Comparison of ENCODE assay signal across 17 mouse cellular contexts in the genomic region with DNA sequence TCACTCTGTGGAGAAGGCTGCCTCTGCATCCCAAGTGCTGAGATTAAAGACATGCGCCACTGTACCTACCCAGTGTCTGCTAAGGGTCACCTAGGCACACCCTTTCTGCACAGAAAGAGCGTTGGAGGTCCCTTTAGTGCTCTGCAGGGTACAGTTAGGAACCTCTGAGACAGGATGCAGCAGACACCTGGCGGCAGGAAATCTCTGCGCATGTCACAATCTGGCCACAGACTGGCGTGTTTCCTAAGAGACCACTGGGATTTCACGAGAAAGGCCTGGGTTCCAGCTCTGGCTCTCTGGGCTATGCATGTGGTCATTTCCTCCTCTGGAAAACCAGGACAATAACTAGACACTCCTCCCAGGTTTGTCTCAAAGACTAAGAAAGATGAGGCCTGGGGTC.
A peak's percentile ranks its signal among the peaks of the same experiment; 100 is the strongest.
DNase-seq lines count a peak whose midpoint lies in the region; ATAC-seq and TF ChIP-seq lines count a peak whose summit lies in the region.
"Had no signal": no experiment of that assay in that cellular context is flagged by ENCODE, and none has a peak within 500 bp of the region (broad histone marks: within the 10 kb centered on the region; RNA-seq: fewer than 3 reads in every experiment).

No protein-coding gene starts in this region.

- no peak overlapping the region for H3K9ac ChIP-seq in kidney, embryonic 15.5 days
- no peak overlapping the region for H3K9ac ChIP-seq in liver, postnatal 0 days (replicated peaks)
- H3K9ac ChIP-seq: forebrain, embryonic 15.5 days; hindbrain, embryonic 12.5 days; neural tube, embryonic 12.5 days had no signal

- no peak for TF ChIP-seq EP300 in liver, postnatal 0 days (IDR thresholded peaks at IDR 0.05; ENCODE audit: low read depth)

- H3K4me3 ChIP-seq in kidney, embryonic 15.5 days (replicated peaks): no peak overlapping the region
- no peak overlapping the region for H3K4me3 ChIP-seq in liver, postnatal 0 days (ENCODE audit: low read depth, low read length)
- H3K4me3 ChIP-seq: forebrain, embryonic 15.5 days; hindbrain, embryonic 12.5 days; neural tube, embryonic 12.5 days had no signal

- WGBS in kidney, embryonic 15.5 days: 82% methylated on average over 6 of the region's 6 CpGs
- WGBS in liver, postnatal 0 days (ENCODE audit: insufficient replicate concordance): 63% methylated on average over 6 of the region's 6 CpGs

- ATAC-seq in kidney, embryonic 15.5 days (replicated peaks; ENCODE audit: low FRiP score): no peak
- no peak for ATAC-seq in liver, postnatal 0 days
- ATAC-seq: forebrain, embryonic 15.5 days; intestine, embryonic 16.5 days had no signal

- H3K27me3 ChIP-seq in kidney, embryonic 15.5 days: no peaks in the 10 kb centered on the region
- H3K27me3 ChIP-seq in liver, postnatal 0 days (ENCODE audit: insufficient read depth, low read length): no peaks in the 10 kb centered on the region
- H3K27me3 ChIP-seq: forebrain, embryonic 15.5 days; neural tube, embryonic 12.5 days had no signal

- no peaks in the 10 kb centered on the region for H3K36me3 ChIP-seq in kidney, embryonic 15.5 days
- no peaks in the 10 kb centered on the region for H3K36me3 ChIP-seq in liver, postnatal 0 days (replicated peaks; ENCODE audit: insufficient read depth, low read length)
- H3K36me3 ChIP-seq: forebrain, embryonic 15.5 days; G1E; hindbrain, embryonic 12.5 days; neural tube, embryonic 12.5 days had no signal

- peak overlapping the region; percentile 19; the same call in 1 of the 2 replicates for H3K27ac ChIP-seq in kidney, embryonic 15.5 days
- H3K27ac ChIP-seq in liver, postnatal 0 days (ENCODE audit: low read depth): no peak overlapping the region
- H3K27ac ChIP-seq: forebrain, embryonic 15.5 days; hindbrain, embryonic 12.5 days; neural tube, embryonic 12.5 days had no signal

- no peaks in the 10 kb centered on the region for H3K9me3 ChIP-seq in kidney, embryonic 15.5 days (replicated peaks)
- H3K9me3 ChIP-seq in liver, postnatal 0 days (ENCODE audit: low read length): no peaks in the 10 kb centered on the region
- H3K9me3 ChIP-seq: forebrain, embryonic 15.5 days; hindbrain, embryonic 12.5 days; neural tube, embryonic 12.5 days had no signal

- peaks cover 56% of the 10 kb centered on the region for H3K4me1 ChIP-seq in kidney, embryonic 15.5 days
- H3K4me1 ChIP-seq in liver, postnatal 0 days (ENCODE audit: insufficient read depth): peaks cover 27% of the 10 kb centered on the region
- H3K4me1 ChIP-seq: forebrain, embryonic 15.5 days had no signal

- no peak overlapping the region for H3K4me2 ChIP-seq in kidney, embryonic 15.5 days
- no peak overlapping the region for H3K4me2 ChIP-seq in liver, postnatal 0 days (ENCODE audit: low read depth, low read length)
- H3K4me2 ChIP-seq: forebrain, embryonic 15.5 days; hindbrain, embryonic 12.5 days; neural tube, embryonic 12.5 days had no signal

- DNase-seq in gastrocnemius, postnatal 25 days: peak; percentile 8
- DNase-seq in gastrocnemius, adult 8-10 months (ENCODE audit: low spot score in 2 of 2): no peak
- DNase-seq in kidney, adult 11 months: no peak
- DNase-seq in CD8-positive naive resting alpha-beta T cell, adult 2 months (ENCODE audit: low read depth in 2 of 2, low spot score in 2 of 2): peak; percentile 26 to 41
- peak; percentile 63 for DNase-seq in thymus, postnatal 0 days (ENCODE audit: low spot score)
- no peak for DNase-seq in layer of hippocampus, postnatal 10 days (ENCODE audit: low spot score in 2 of 2)
- no peak for DNase-seq in liver, postnatal 0 days
- DNase-seq: B cell, adult 2 months; cerebellum, postnatal 14 days; liver; lung, adult 18-20 months had no signal

- no peak for TF ChIP-seq CTCF in liver, postnatal 0 days (IDR thresholded peaks at IDR 0.05; ENCODE audit: low read depth)

Comparison
In these comparisons a context has a peak if more than half of its experiments do, and no peak if none do; other contexts are left out.
1. DNase-seq: peak in gastrocnemius, postnatal 25 days (single experiment), CD8-positive naive resting alpha-beta T cell, adult 2 months (2 of 2) and thymus, postnatal 0 days (single experiment); none in gastrocnemius, adult 8-10 months (0 of 2), kidney, adult 11 months (single experiment), layer of hippocampus, postnatal 10 days (0 of 2) and liver, postnatal 0 days (single experiment).